Mouse (Mus musculus) testis, adult 2 months (tissue): Measurements from ENCODE around the gene Rbm45.

Experiments used
- CTCF ChIP-seq: fragments of 200-500 bp; IDR thresholded peaks from 2 replicates; pipeline ENCODE4 v1.5.1; 2012; ENCODE audit warnings: low read depth, mild to moderate bottlenecking, inconsistent platforms, low read length, moderate library complexity; ENCODE audit not compliant: control insufficient read depth, insufficient read depth, insufficient replicate concordance
- POLR2A ChIP-seq: fragments of 200-500 bp; IDR thresholded peaks from 2 replicates; pipeline ENCODE4 v1.6.1; 2012; ENCODE audit warnings: low read depth, mild to moderate bottlenecking, inconsistent platforms, low read length, moderate library complexity; ENCODE audit not compliant: control insufficient read depth

DNA sequence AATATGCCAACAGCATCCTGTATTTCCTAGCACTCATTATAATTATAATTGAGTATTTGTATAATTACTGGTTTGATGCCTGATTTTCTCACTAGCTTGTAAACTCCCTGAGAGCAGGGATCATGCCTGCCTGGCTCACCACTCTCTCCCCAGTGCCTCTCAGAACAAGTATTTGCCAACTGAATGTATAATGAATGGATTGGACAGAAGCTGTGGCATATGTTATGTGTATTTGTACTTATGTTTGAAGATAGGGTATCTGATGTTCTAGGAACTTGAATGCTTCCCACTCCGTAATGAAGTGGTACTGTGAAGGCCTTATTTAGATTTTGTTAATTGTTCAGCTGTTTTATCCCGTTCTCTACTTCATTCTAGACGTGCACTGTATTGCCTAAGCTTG, 60.8 kb downstream of the Rbm45 start:
- TF ChIP-seq CTCF, result no peak
- no peak for TF ChIP-seq POLR2A
